Mouse (Mus musculus): ENCODE measurements around the gene Abl2. TPM values are rescaled to one million over a fixed set of nuclear protein-coding genes. Genes with fewer than 3 reads are reported as not detected.
"Not testable (repeated sequence)": the region's sequence is repeated elsewhere in the genome, so short reads cannot be mapped to it uniquely, and the experiment has no call there.

Gene Abl2
- polyA plus RNA-seq (2014; fragmentation: Nextera tagmentation; extraction: Ambion mirVana), result 5.7 TPM in 2 replicates

- Histone ChIP-seq H3K4me3 (ENCODE audit: low read depth, low read length) (peak within 1 kb of the TSS; percentile 77), H3K27ac (ENCODE audit: low read depth, low read length) (peak within 1 kb of the TSS; percentile 90), H3K9me3 (ENCODE audit: control insufficient read depth, low read length) (no peaks in the 10 kb centered on the region), H3K4me1 (replicated peaks; ENCODE audit: control insufficient read depth, insufficient read depth, low read length) (no peaks in the 10 kb centered on the region), H3K4me2 (ENCODE audit: low read depth, low read length, severe bottlenecking) (peak within 1 kb of the TSS; percentile 56), H3K9ac (ENCODE audit: low read length) (peak within 1 kb of the TSS; percentile 95), H3K27me3 (ENCODE audit: control insufficient read depth, insufficient read depth, low read length) (no peaks in the 10 kb centered on the region), H3K36me3 (ENCODE audit: control insufficient read depth, insufficient read depth, low read length) (no peaks in the 10 kb centered on the region)
- ATAC-seq (replicated peaks; ENCODE audit: low FRiP score) (peak; percentile 97), DNase-seq (ENCODE audit: low spot score) (peak; percentile 93)
- 10% methylated on average over 58 of the region's 60 CpGs for WGBS
Observed at GRCm38 (mm10) chr1:156558024-156558930, at the start of gene Abl2. TSS of gene Abl2 (plus strand) at chr1:156558786.

GRCm38 (mm10) chr1:156520136-156520780, 38.3 kb upstream of the Abl2 start:
- Histone ChIP-seq H3K4me1 (replicated peaks; ENCODE audit: control insufficient read depth, insufficient read depth, low read length) (no peaks in the 10 kb centered on the region), H3K27ac (ENCODE audit: low read depth, low read length) (no peak overlapping the region), H3K27me3 (ENCODE audit: control insufficient read depth, insufficient read depth, low read length) (no peaks in the 10 kb centered on the region), H3K9me3 (ENCODE audit: control insufficient read depth, low read length) (no peaks in the 10 kb centered on the region), H3K9ac (ENCODE audit: low read length) (no peak overlapping the region), H3K4me3 (ENCODE audit: low read depth, low read length) (no peak overlapping the region), H3K4me2 (ENCODE audit: low read depth, low read length, severe bottlenecking) (no peak overlapping the region), H3K36me3 (ENCODE audit: control insufficient read depth, insufficient read depth, low read length) (no peaks in the 10 kb centered on the region)
- ATAC-seq (replicated peaks; ENCODE audit: low FRiP score) (no peak), DNase-seq (ENCODE audit: low spot score) (no peak)
- 93% methylated on average over 3 of the region's 3 CpGs for WGBS

GRCm38 (mm10) chr1:156521796-156522517, 36.6 kb upstream of the Abl2 start:
- Histone ChIP-seq H3K4me1 (replicated peaks; ENCODE audit: control insufficient read depth, insufficient read depth, low read length) (no peaks in the 10 kb centered on the region), H3K9me3 (ENCODE audit: control insufficient read depth, low read length) (no peaks in the 10 kb centered on the region), H3K4me3 (ENCODE audit: low read depth, low read length) (no peak overlapping the region), H3K36me3 (ENCODE audit: control insufficient read depth, insufficient read depth, low read length) (no peaks in the 10 kb centered on the region), H3K27me3 (ENCODE audit: control insufficient read depth, insufficient read depth, low read length) (no peaks in the 10 kb centered on the region), H3K9ac (ENCODE audit: low read length) (no peak overlapping the region), H3K4me2 (ENCODE audit: low read depth, low read length, severe bottlenecking) (no peak overlapping the region), H3K27ac (ENCODE audit: low read depth, low read length) (no peak overlapping the region)
- WGBS, result 59% methylated on average over 15 of the region's 15 CpGs
- DNase-seq (ENCODE audit: low spot score), result no peak
- no peak for ATAC-seq (replicated peaks; ENCODE audit: low FRiP score)

GRCm38 (mm10) chr1:156523842-156524241, 34.7 kb upstream of the Abl2 start, which contains the start of gene Gm10031:
TSS of gene Gm10031 (plus strand) at chr1:156524012.
- H3K9me3 ChIP-seq (ENCODE audit: control insufficient read depth, low read length); H3K4me1 ChIP-seq (replicated peaks; ENCODE audit: control insufficient read depth, insufficient read depth, low read length); H3K27ac ChIP-seq (ENCODE audit: low read depth, low read length); H3K4me2 ChIP-seq (ENCODE audit: low read depth, low read length, severe bottlenecking); DNase-seq (ENCODE audit: low spot score); H3K9ac ChIP-seq (ENCODE audit: low read length); H3K4me3 ChIP-seq (ENCODE audit: low read depth, low read length); H3K36me3 ChIP-seq (ENCODE audit: control insufficient read depth, insufficient read depth, low read length); H3K27me3 ChIP-seq (ENCODE audit: control insufficient read depth, insufficient read depth, low read length): not testable (repeated sequence)
- WGBS, result 96% methylated on average over 21 of the region's 22 CpGs
- 0 out of 2 replicates have a peak, but pooled peaks have one; percentile 78 for ATAC-seq (replicated peaks; ENCODE audit: low FRiP score)

GRCm38 (mm10) chr1:156532476-156533175, 26.0 kb upstream of the Abl2 start:
- WGBS, result 90% methylated on average over 16 of the region's 16 CpGs
- not testable (repeated sequence) for H3K4me1 ChIP-seq (replicated peaks; ENCODE audit: control insufficient read depth, insufficient read depth, low read length); DNase-seq (ENCODE audit: low spot score); H3K4me3 ChIP-seq (ENCODE audit: low read depth, low read length); H3K27me3 ChIP-seq (ENCODE audit: control insufficient read depth, insufficient read depth, low read length); H3K9me3 ChIP-seq (ENCODE audit: control insufficient read depth, low read length); ATAC-seq (replicated peaks; ENCODE audit: low FRiP score); H3K27ac ChIP-seq (ENCODE audit: low read depth, low read length); H3K36me3 ChIP-seq (ENCODE audit: control insufficient read depth, insufficient read depth, low read length); H3K4me2 ChIP-seq (ENCODE audit: low read depth, low read length, severe bottlenecking); H3K9ac ChIP-seq (ENCODE audit: low read length)

- Histone ChIP-seq H3K4me1 (replicated peaks; ENCODE audit: control insufficient read depth, insufficient read depth, low read length) (no peaks in the 10 kb centered on the region), H3K9ac (ENCODE audit: low read length) (no peak overlapping the region), H3K27me3 (ENCODE audit: control insufficient read depth, insufficient read depth, low read length) (no peaks in the 10 kb centered on the region), H3K27ac (ENCODE audit: low read depth, low read length) (no peak overlapping the region), H3K9me3 (ENCODE audit: control insufficient read depth, low read length) (no peaks in the 10 kb centered on the region), H3K4me2 (ENCODE audit: low read depth, low read length, severe bottlenecking) (no peak overlapping the region), H3K36me3 (ENCODE audit: control insufficient read depth, insufficient read depth, low read length) (no peaks in the 10 kb centered on the region), H3K4me3 (ENCODE audit: low read depth, low read length) (no peak overlapping the region)
- 92% methylated on average over 3 of the region's 3 CpGs for WGBS
- no peak for ATAC-seq (replicated peaks; ENCODE audit: low FRiP score)
- DNase-seq (ENCODE audit: low spot score), result no peak
Observed at GRCm38 (mm10) chr1:156533483-156533882, 25.1 kb upstream of the Abl2 start.

GRCm38 (mm10) chr1:156533911-156534310, 24.7 kb upstream of the Abl2 start:
- H3K36me3 ChIP-seq (ENCODE audit: control insufficient read depth, insufficient read depth, low read length), result no peaks in the 10 kb centered on the region
- no peak for DNase-seq (ENCODE audit: low spot score)
- H3K4me1 ChIP-seq (replicated peaks; ENCODE audit: control insufficient read depth, insufficient read depth, low read length), result no peaks in the 10 kb centered on the region
- ATAC-seq (replicated peaks; ENCODE audit: low FRiP score), result no peak
- 87% methylated on average over 4 of the region's 4 CpGs for WGBS
- no peak overlapping the region for H3K4me2 ChIP-seq (ENCODE audit: low read depth, low read length, severe bottlenecking)
- H3K27ac ChIP-seq (ENCODE audit: low read depth, low read length), result no peak overlapping the region
- no peak overlapping the region for H3K4me3 ChIP-seq (ENCODE audit: low read depth, low read length)
- H3K27me3 ChIP-seq (ENCODE audit: control insufficient read depth, insufficient read depth, low read length), result no peaks in the 10 kb centered on the region
- no peaks in the 10 kb centered on the region for H3K9me3 ChIP-seq (ENCODE audit: control insufficient read depth, low read length)
- H3K9ac ChIP-seq (ENCODE audit: low read length), result no peak overlapping the region

GRCm38 (mm10) chr1:156537031-156537430, 21.6 kb upstream of the Abl2 start:
- H3K27ac ChIP-seq (ENCODE audit: low read depth, low read length), result no peak overlapping the region
- no peak overlapping the region for H3K4me3 ChIP-seq (ENCODE audit: low read depth, low read length)
- no peaks in the 10 kb centered on the region for H3K27me3 ChIP-seq (ENCODE audit: control insufficient read depth, insufficient read depth, low read length)
- H3K9ac ChIP-seq (ENCODE audit: low read length), result no peak overlapping the region
- no peak overlapping the region for H3K4me2 ChIP-seq (ENCODE audit: low read depth, low read length, severe bottlenecking)
- H3K36me3 ChIP-seq (ENCODE audit: control insufficient read depth, insufficient read depth, low read length), result no peaks in the 10 kb centered on the region
- DNase-seq (ENCODE audit: low spot score) (no peak), ATAC-seq (replicated peaks; ENCODE audit: low FRiP score) (no peak)
- 65% methylated on average over 2 of the region's 2 CpGs for WGBS
- no peaks in the 10 kb centered on the region for H3K4me1 ChIP-seq (replicated peaks; ENCODE audit: control insufficient read depth, insufficient read depth, low read length)
- no peaks in the 10 kb centered on the region for H3K9me3 ChIP-seq (ENCODE audit: control insufficient read depth, low read length)

Data from forebrain, embryonic 11.5 days (tissue).